Mouse (Mus musculus): Measurements from ENCODE around the gene Nudt8. TPM values are rescaled to one million over a fixed set of nuclear protein-coding genes. Genes with fewer than 3 reads are reported as not detected.
A peak's percentile ranks its signal among the peaks of the same experiment; 100 is the strongest.
"Not testable (repeated sequence)": the region's sequence is repeated elsewhere in the genome, so short reads cannot be mapped to it uniquely, and the experiment has no call there.

Nudt8 gene
- polyA plus RNA-seq, 1 experiment, result 36.9 TPM

- no peaks in the 10 kb centered on the region for H3K36me3 ChIP-seq (ENCODE audit: control insufficient read depth, insufficient read depth)
- H3K4me2 ChIP-seq (ENCODE audit: low read depth), result peak within 1 kb of the TSS; percentile 48
- no peaks in the 10 kb centered on the region for H3K27me3 ChIP-seq (ENCODE audit: control insufficient read depth, insufficient read depth, insufficient read length)
- no peak within 1 kb of the TSS for H3K4me3 ChIP-seq
- no peak within 1 kb of the TSS for H3ac ChIP-seq (ENCODE audit: control insufficient read depth, insufficient read length)
- H3K79me2 ChIP-seq (ENCODE audit: control insufficient read depth, insufficient read depth), result no peaks in the 10 kb centered on the region
- TF ChIP-seq MYOD1 (IDR thresholded peaks at IDR 0.05; ENCODE audit: control insufficient read depth in 1 of 3, insufficient read length in 2 of 3, low read depth in 2 of 3) (peak in 1 of 3 experiments; percentile 67), POLR2A (IDR thresholded peaks at IDR 0.05; ENCODE audit: insufficient read length, low read depth) (peak; percentile 31), MAX (IDR thresholded peaks at IDR 0.05; ENCODE audit: low read depth) (no peak), CEBPB (IDR thresholded peaks at IDR 0.05; ENCODE audit: insufficient read depth, poor library complexity, severe bottlenecking) (0 out of 2 replicates have a peak, but pooled peaks have one; percentile 20), TCF12 (IDR thresholded peaks at IDR 0.05; ENCODE audit: insufficient read depth, poor library complexity, severe bottlenecking) (no peak), MYOG (IDR thresholded peaks at IDR 0.05; ENCODE audit: control insufficient read depth in 1 of 3, insufficient read depth in 1 of 3, insufficient read length in 2 of 3, low read depth in 2 of 3) (peak in 1 of 3 experiments; percentile 21)
Observed at GRCm38 (mm10) chr19:4045966-4046865, 45.8 kb downstream of the Nudt8 start, which contains the start of gene Gstp2. TSS of gene Gstp2 (minus strand) at chr19:4046023.

GRCm38 (mm10) chr19:4046866-4047254 is 46.5 kb downstream of the Nudt8 start:
- Histone ChIP-seq H3ac (ENCODE audit: control insufficient read depth, insufficient read length) (no peak overlapping the region), H3K4me2 (ENCODE audit: low read depth) (no peak overlapping the region), H3K79me2 (ENCODE audit: control insufficient read depth, insufficient read depth) (no peaks in the 10 kb centered on the region), H3K27me3 (ENCODE audit: control insufficient read depth, insufficient read depth, insufficient read length) (no peaks in the 10 kb centered on the region), H3K36me3 (ENCODE audit: control insufficient read depth, insufficient read depth) (no peaks in the 10 kb centered on the region), H3K4me3 (no peak overlapping the region)
- TF ChIP-seq REST (IDR thresholded peaks at IDR 0.05; ENCODE audit: insufficient read depth, insufficient read length), result no peak
- TF ChIP-seq TCF12 (IDR thresholded peaks at IDR 0.05; ENCODE audit: insufficient read depth, poor library complexity, severe bottlenecking), result no peak

GRCm38 (mm10) chr19:4047859-4048258 is 47.5 kb downstream of the Nudt8 start:
- H3K27me3 ChIP-seq (ENCODE audit: control insufficient read depth, insufficient read depth, insufficient read length), result no peaks in the 10 kb centered on the region
- H3K79me2 ChIP-seq (ENCODE audit: control insufficient read depth, insufficient read depth), result no peaks in the 10 kb centered on the region
- no peak overlapping the region for H3ac ChIP-seq (ENCODE audit: control insufficient read depth, insufficient read length)
- no peak for TF ChIP-seq REST (IDR thresholded peaks at IDR 0.05; ENCODE audit: insufficient read depth, insufficient read length)
- no peak for TF ChIP-seq TCF12 (IDR thresholded peaks at IDR 0.05; ENCODE audit: insufficient read depth, poor library complexity, severe bottlenecking)
- no peak for TF ChIP-seq SRF (IDR thresholded peaks at IDR 0.05; ENCODE audit: control insufficient read depth, insufficient read length, low read depth)
- TF ChIP-seq MYOG (IDR thresholded peaks at IDR 0.05; ENCODE audit: control insufficient read depth in 1 of 3, insufficient read depth in 1 of 3, insufficient read length in 2 of 3, low read depth in 2 of 3), result no peak
- TF ChIP-seq MAX (IDR thresholded peaks at IDR 0.05; ENCODE audit: low read depth), result no peak
- no peak for TF ChIP-seq POLR2A (IDR thresholded peaks at IDR 0.05; ENCODE audit: insufficient read length, low read depth)
- no peaks in the 10 kb centered on the region for H3K36me3 ChIP-seq (ENCODE audit: control insufficient read depth, insufficient read depth)
- no peak overlapping the region for H3K4me3 ChIP-seq
- no peak overlapping the region for H3K4me2 ChIP-seq (ENCODE audit: low read depth)

GRCm38 (mm10) chr19:4049069-4049468 is 48.7 kb downstream of the Nudt8 start:
- not testable (repeated sequence) for H3ac ChIP-seq (ENCODE audit: control insufficient read depth, insufficient read length); H3K27me3 ChIP-seq (ENCODE audit: control insufficient read depth, insufficient read depth, insufficient read length); H3K36me3 ChIP-seq (ENCODE audit: control insufficient read depth, insufficient read depth); H3K4me2 ChIP-seq (ENCODE audit: low read depth); H3K4me3 ChIP-seq; H3K79me2 ChIP-seq (ENCODE audit: control insufficient read depth, insufficient read depth)

- no peak overlapping the region for H3ac ChIP-seq (ENCODE audit: control insufficient read depth, insufficient read length)
- H3K79me2 ChIP-seq (ENCODE audit: control insufficient read depth, insufficient read depth), result no peaks in the 10 kb centered on the region
- H3K4me2 ChIP-seq (ENCODE audit: low read depth), result no peak overlapping the region
- TF ChIP-seq MYOD1 (IDR thresholded peaks at IDR 0.05; ENCODE audit: control insufficient read depth in 1 of 3, insufficient read length in 2 of 3, low read depth in 2 of 3), result no peak
- TF ChIP-seq E2F4 (IDR thresholded peaks at IDR 0.05; ENCODE audit: insufficient read depth), result no peak
- no peak for TF ChIP-seq MAX (IDR thresholded peaks at IDR 0.05; ENCODE audit: low read depth)
- no peak for TF ChIP-seq TCF3 (IDR thresholded peaks at IDR 0.05; ENCODE audit: insufficient read length, low read depth)
- no peak for TF ChIP-seq POLR2A (IDR thresholded peaks at IDR 0.05; ENCODE audit: insufficient read length, low read depth)
- no peak for TF ChIP-seq POLR2AphosphoS2 (IDR thresholded peaks at IDR 0.05; ENCODE audit: insufficient read length, low read depth)
- TF ChIP-seq REST (IDR thresholded peaks at IDR 0.05; ENCODE audit: insufficient read depth, insufficient read length), result no peak
- no peak for TF ChIP-seq MYOG (IDR thresholded peaks at IDR 0.05; ENCODE audit: control insufficient read depth in 1 of 3, insufficient read depth in 1 of 3, insufficient read length in 2 of 3, low read depth in 2 of 3)
- TF ChIP-seq CEBPB (IDR thresholded peaks at IDR 0.05; ENCODE audit: insufficient read depth, poor library complexity, severe bottlenecking), result no peak
- no peak for TF ChIP-seq USF1 (IDR thresholded peaks at IDR 0.05; ENCODE audit: low read depth)
- TF ChIP-seq SRF (IDR thresholded peaks at IDR 0.05; ENCODE audit: control insufficient read depth, insufficient read length, low read depth), result no peak
- no peak for TF ChIP-seq TCF12 (IDR thresholded peaks at IDR 0.05; ENCODE audit: insufficient read depth, poor library complexity, severe bottlenecking)
- H3K27me3 ChIP-seq (ENCODE audit: control insufficient read depth, insufficient read depth, insufficient read length), result no peaks in the 10 kb centered on the region
- no peaks in the 10 kb centered on the region for H3K36me3 ChIP-seq (ENCODE audit: control insufficient read depth, insufficient read depth)
- no peak overlapping the region for H3K4me3 ChIP-seq
Observed at GRCm38 (mm10) chr19:4051016-4051415, 50.6 kb downstream of the Nudt8 start.

Other genes with a start within 250 kb of the Nudt8 start
- gene Kmt5b, start 233.2 kb upstream of the Nudt8 start, polyA plus RNA-seq (2012; fragmentation: generic; extraction: Trizol), result 8.0 TPM
- 35.5 TPM for gene Chka, start 148.8 kb upstream of the Nudt8 start, polyA plus RNA-seq (2012; fragmentation: generic; extraction: Trizol)
- gene Tcirg1, start 93.4 kb upstream of the Nudt8 start, polyA plus RNA-seq (2012; fragmentation: generic; extraction: Trizol), result 50.9 TPM
- 482 TPM for gene Ndufs8, start 87.8 kb upstream of the Nudt8 start, polyA plus RNA-seq (2012; fragmentation: generic; extraction: Trizol)
- gene Aldh3b1, start 70.8 kb upstream of the Nudt8 start, polyA plus RNA-seq (2012; fragmentation: generic; extraction: Trizol), result 51.8 TPM
- 4.0 TPM for gene Unc93b1, start 65.4 kb upstream of the Nudt8 start, polyA plus RNA-seq (2012; fragmentation: generic; extraction: Trizol)
- gene Aldh3b3, start 41.9 kb upstream of the Nudt8 start, polyA plus RNA-seq (2012; fragmentation: generic; extraction: Trizol), result 1.2 TPM
- gene Aldh3b2, start 28.3 kb upstream of the Nudt8 start, polyA plus RNA-seq (2012; fragmentation: generic; extraction: Trizol), result 0.11 TPM
- 6.3 TPM for gene Acy3, start 14.0 kb upstream of the Nudt8 start, polyA plus RNA-seq (2012; fragmentation: generic; extraction: Trizol)
- 0.04 TPM for gene Tbx10, start 7.8 kb upstream of the Nudt8 start, polyA plus RNA-seq (2012; fragmentation: generic; extraction: Trizol)
- 0.50 TPM for gene Gm49405, start within 50 bp of the Nudt8 start, polyA plus RNA-seq (2012; fragmentation: generic; extraction: Trizol)
- gene Doc2g, start 2.7 kb downstream of the Nudt8 start, polyA plus RNA-seq (2012; fragmentation: generic; extraction: Trizol), result 2.5 TPM
- gene Ndufv1, start 12.2 kb downstream of the Nudt8 start, polyA plus RNA-seq (2012; fragmentation: generic; extraction: Trizol), result 405 TPM
- 768 TPM for gene Gstp1, start 37.4 kb downstream of the Nudt8 start, polyA plus RNA-seq (2012; fragmentation: generic; extraction: Trizol)
- 6.7 TPM for gene Gstp2, start 45.4 kb downstream of the Nudt8 start, polyA plus RNA-seq (2012; fragmentation: generic; extraction: Trizol)
- 0.25 TPM for gene Gstp3, start 59.0 kb downstream of the Nudt8 start, polyA plus RNA-seq (2012; fragmentation: generic; extraction: Trizol)
- gene Cabp2, start 81.0 kb downstream of the Nudt8 start, polyA plus RNA-seq (2012; fragmentation: generic; extraction: Trizol), result not detected
- gene Cdk2ap2, start 96.6 kb downstream of the Nudt8 start, polyA plus RNA-seq (2012; fragmentation: generic; extraction: Trizol), result 148 TPM
- 42.3 TPM for gene Pitpnm1, start 99.4 kb downstream of the Nudt8 start, polyA plus RNA-seq (2012; fragmentation: generic; extraction: Trizol)
- gene Aip, start 125.3 kb downstream of the Nudt8 start, polyA plus RNA-seq (2012; fragmentation: generic; extraction: Trizol), result 250 TPM
- gene Gpr152, start 139.2 kb downstream of the Nudt8 start, polyA plus RNA-seq (2012; fragmentation: generic; extraction: Trizol), result not detected
- gene Cabp4, start 143.5 kb downstream of the Nudt8 start, polyA plus RNA-seq (2012; fragmentation: generic; extraction: Trizol), result 0.10 TPM
- 238 TPM for gene Coro1b, start 148.0 kb downstream of the Nudt8 start, polyA plus RNA-seq (2012; fragmentation: generic; extraction: Trizol)
- 4.9 TPM for gene Ptprcap, start 153.0 kb downstream of the Nudt8 start, polyA plus RNA-seq (2012; fragmentation: generic; extraction: Trizol)
- 42.0 TPM for gene Rps6kb2, start 162.8 kb downstream of the Nudt8 start, polyA plus RNA-seq (2012; fragmentation: generic; extraction: Trizol)
- 8.2 TPM for gene Carns1, start 174.9 kb downstream of the Nudt8 start, polyA plus RNA-seq (2012; fragmentation: generic; extraction: Trizol)
- gene Tbc1d10c, start 190.7 kb downstream of the Nudt8 start, polyA plus RNA-seq (2012; fragmentation: generic; extraction: Trizol), result 0.67 TPM
- gene Ppp1ca, start 191.5 kb downstream of the Nudt8 start, polyA plus RNA-seq (2012; fragmentation: generic; extraction: Trizol), result 702 TPM
- 16.7 TPM for gene Rad9a, start 201.1 kb downstream of the Nudt8 start, polyA plus RNA-seq (2012; fragmentation: generic; extraction: Trizol)
- gene Clcf1, start 213.7 kb downstream of the Nudt8 start, polyA plus RNA-seq (2012; fragmentation: generic; extraction: Trizol), result 11.5 TPM
- gene AC109138.7, start 213.8 kb downstream of the Nudt8 start, polyA plus RNA-seq (2012; fragmentation: generic; extraction: Trizol), result not detected
- gene Pold4, start 231.3 kb downstream of the Nudt8 start, polyA plus RNA-seq (2012; fragmentation: generic; extraction: Trizol), result 166 TPM